Mouse (Mus musculus) neural tube, embryonic 14.5 days (tissue): Measurements from ENCODE around the gene Ncor2. TPM values are rescaled to one million over a fixed set of nuclear protein-coding genes. Genes with fewer than 3 reads are reported as not detected.

Experiments used
- ATAC-seq: fragments of 200-750 bp; cut with Nextera tagmentation; 2 replicates; pipeline ENCODE4 v1.8.0; 2017; ENCODE audit warnings: low read depth, mild to moderate bottlenecking, moderate TSS enrichment, moderate library complexity
- H3K27ac ChIP-seq: fragments of 300-500 bp; sonication (generic); 2 replicates; pipeline ENCODE4 v1.5.1; 2014; ENCODE audit warnings: low read depth, mild to moderate bottlenecking, control low read depth, low read length, moderate library complexity, mixed read lengths
- H3K27me3 ChIP-seq: fragments of 300-500 bp; sonication (generic); 2 replicates; pipeline ENCODE4 v1.6.1; 2014; ENCODE audit warnings: low read length; ENCODE audit not compliant: control insufficient read depth, insufficient read depth
- H3K36me3 ChIP-seq: fragments of 300-500 bp; sonication (generic); 2 replicates; pipeline ENCODE4 v1.6.1; 2014; ENCODE audit warnings: low read length, mixed read lengths; ENCODE audit not compliant: control insufficient read depth, insufficient read depth
- H3K4me1 ChIP-seq: fragments of 300-500 bp; sonication (generic); 2 replicates; pipeline ENCODE4 v1.6.1; 2014; ENCODE audit warnings: low read length; ENCODE audit not compliant: control insufficient read depth, insufficient read depth
- H3K4me2 ChIP-seq: fragments of 300-500 bp; sonication (generic); 2 replicates; pipeline ENCODE4 v1.6.1; 2014; ENCODE audit warnings: mild to moderate bottlenecking, low read depth, low read length, control low read depth
- H3K4me3 ChIP-seq: fragments of 300-500 bp; sonication (generic); 2 replicates; pipeline ENCODE4 v1.5.1; 2014; ENCODE audit warnings: low read depth, low read length, control low read depth, mixed read lengths
- H3K9ac ChIP-seq: fragments of 300-500 bp; sonication (generic); replicated peaks from 2 replicates; pipeline ENCODE4 v1.6.1; 2014; ENCODE audit warnings: low read depth, mild to moderate bottlenecking, control low read depth, low read length, mixed read lengths
- H3K9me3 ChIP-seq: fragments of 300-500 bp; sonication (generic); 2 replicates; pipeline ENCODE4 v1.6.1; 2016; ENCODE audit warnings: low read length; ENCODE audit not compliant: control insufficient read depth
- WGBS: fragments of 180-500 bp; shearing (Covaris S2); extraction: QIAGEN DNeasy Blood & Tissue Kit; methylation state at CpG from one replicate; pipeline ENCODE4 v1.1.7; 2014; 5-methylcytosine and 5-hydroxymethylcytosine counted together
- polyA plus RNA-seq: library from polyadenylated mRNA; unstranded; fragments of >200 nt; fragmentation: Nextera tagmentation; extraction: Ambion mirVana; gene quantifications from 2 replicates; pipeline ENCODE4 v1.2.1, GENCODE M21; 2014

Ncor2 gene
- polyA plus RNA-seq, 1 experiment from 2014 or later: 32.8 TPM

DNA sequence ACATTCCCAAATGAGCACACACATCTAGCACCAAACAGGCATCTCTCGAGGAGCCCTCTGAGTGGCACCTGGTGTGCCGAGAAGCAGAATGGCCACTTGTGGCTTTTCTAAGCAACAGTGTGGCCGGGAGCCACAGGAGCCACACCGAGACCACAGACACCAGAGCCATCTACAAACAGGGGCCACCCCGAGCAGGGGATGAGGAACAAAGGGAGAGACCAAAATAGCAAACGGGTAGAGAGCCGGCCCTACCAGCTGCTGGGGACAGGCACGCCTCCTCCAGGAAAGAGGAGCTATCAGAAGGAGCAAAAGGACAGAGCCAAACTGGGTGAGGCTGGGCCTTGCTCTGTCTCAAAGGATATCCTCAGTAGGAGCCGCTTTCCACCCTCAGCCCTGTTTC, 102.8 kb downstream of the Ncor2 start:
- ATAC-seq: no peak
- Histone ChIP-seq H3K9ac (no peak overlapping the region), H3K27me3 (no peaks in the 10 kb centered on the region), H3K4me1 (peaks cover 9% of the 10 kb centered on the region), H3K9me3 (no peaks in the 10 kb centered on the region), H3K27ac (no peak overlapping the region), H3K36me3 (peaks cover 26% of the 10 kb centered on the region), H3K4me2 (no peak overlapping the region), H3K4me3 (no peak overlapping the region)
- 77% methylated on average over 9 of the region's 9 CpGs for WGBS

DNA sequence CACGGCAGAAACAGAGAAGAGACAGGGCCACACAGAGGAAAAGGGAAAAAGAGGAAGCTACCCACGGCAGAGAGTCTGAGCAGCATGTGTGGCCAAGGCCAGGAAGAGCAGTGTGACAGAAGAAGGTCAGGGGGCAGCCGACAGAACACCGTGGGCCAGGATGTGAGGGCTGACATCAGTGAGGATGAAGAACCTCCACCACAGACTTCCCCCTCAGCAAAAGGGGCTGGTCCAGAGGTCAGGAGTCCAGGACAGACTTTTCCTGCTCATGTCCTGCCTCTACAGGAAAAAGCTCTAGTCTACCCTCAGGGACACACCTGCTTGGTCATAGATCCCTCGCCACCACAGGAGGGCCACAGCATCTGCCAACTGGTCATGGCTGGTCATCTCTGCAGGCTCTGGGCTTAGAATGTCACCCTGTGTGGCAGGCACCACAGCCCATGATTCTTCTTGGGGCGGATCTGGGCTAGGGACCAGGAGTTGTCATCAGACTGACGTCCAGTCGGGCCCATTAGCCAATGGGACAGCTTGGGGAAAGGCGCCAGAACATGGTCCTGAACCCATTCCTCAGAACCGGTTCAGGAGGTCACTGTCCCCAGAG, 104.3 kb downstream of the Ncor2 start:
- Histone ChIP-seq H3K9ac (no peak overlapping the region), H3K36me3 (peaks cover 16% of the 10 kb centered on the region), H3K9me3 (no peaks in the 10 kb centered on the region), H3K4me2 (no peak overlapping the region), H3K4me1 (peaks cover 14% of the 10 kb centered on the region), H3K27ac (no peak overlapping the region), H3K27me3 (no peaks in the 10 kb centered on the region), H3K4me3 (no peak overlapping the region)
- 79% methylated on average over 10 of the region's 10 CpGs for WGBS
- ATAC-seq: no peak

DNA sequence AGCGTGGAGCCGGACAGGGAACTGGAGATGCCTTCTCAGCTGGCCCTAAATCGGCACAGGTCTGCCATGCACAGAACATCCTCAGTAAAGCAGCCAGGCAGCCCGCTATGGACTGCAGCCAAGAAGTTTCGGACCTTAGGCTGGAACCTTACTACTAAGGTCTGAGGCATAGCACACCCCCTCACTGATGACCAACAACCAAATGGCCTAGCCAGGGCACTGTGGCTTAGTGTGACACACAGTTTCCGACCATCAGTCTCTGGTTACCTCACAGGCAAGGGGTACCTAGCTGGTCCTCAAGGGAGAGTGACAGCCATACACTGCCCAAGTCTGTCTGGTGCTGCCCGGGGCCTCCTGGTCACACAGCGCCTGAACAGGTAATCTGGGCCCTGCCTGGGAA, 105.1 kb downstream of the Ncor2 start:
- Histone ChIP-seq H3K27ac (no peak overlapping the region), H3K4me3 (no peak overlapping the region), H3K4me1 (peaks cover 21% of the 10 kb centered on the region)

DNA sequence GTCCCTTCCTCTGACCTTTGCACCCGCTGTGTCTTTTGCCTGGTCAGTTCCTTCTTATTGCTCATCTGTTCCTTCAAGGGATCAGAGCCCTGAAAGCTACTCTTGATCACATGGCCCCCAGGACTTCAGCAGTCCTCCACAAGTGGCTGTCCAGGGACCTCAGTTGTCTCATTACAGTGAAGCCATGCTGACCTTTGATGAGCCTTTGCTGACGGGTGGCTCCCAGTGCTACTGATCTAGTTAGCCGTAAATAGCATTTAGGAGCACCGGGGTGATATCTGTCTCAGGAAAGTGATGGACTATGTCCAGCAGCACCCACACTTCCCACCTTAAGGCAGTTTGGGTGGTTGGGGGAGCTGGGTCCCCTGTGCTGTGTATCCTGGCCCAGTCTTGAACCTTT, 105.7 kb downstream of the Ncor2 start:
- Histone ChIP-seq H3K4me3 (no peak overlapping the region), H3K4me1 (peaks cover 26% of the 10 kb centered on the region), H3K4me2 (no peak overlapping the region), H3K27ac (no peak overlapping the region), H3K9me3 (no peaks in the 10 kb centered on the region), H3K36me3 (peaks cover 5% of the 10 kb centered on the region; the same call in 1 of the 2 replicates), H3K27me3 (no peaks in the 10 kb centered on the region), H3K9ac (no peak overlapping the region)
- 82% methylated on average over 4 of the region's 4 CpGs for WGBS
- ATAC-seq: no peak

More for the DNA sequence above, 105.1 kb downstream of the Ncor2 start:
- no peak for ATAC-seq
- no peaks in the 10 kb centered on the region for H3K27me3 ChIP-seq
- H3K9ac ChIP-seq: no peak overlapping the region
- peaks cover 10% of the 10 kb centered on the region for H3K36me3 ChIP-seq
- 89% methylated on average over 8 of the region's 8 CpGs for WGBS
- no peaks in the 10 kb centered on the region for H3K9me3 ChIP-seq
- no peak overlapping the region for H3K4me2 ChIP-seq

DNA sequence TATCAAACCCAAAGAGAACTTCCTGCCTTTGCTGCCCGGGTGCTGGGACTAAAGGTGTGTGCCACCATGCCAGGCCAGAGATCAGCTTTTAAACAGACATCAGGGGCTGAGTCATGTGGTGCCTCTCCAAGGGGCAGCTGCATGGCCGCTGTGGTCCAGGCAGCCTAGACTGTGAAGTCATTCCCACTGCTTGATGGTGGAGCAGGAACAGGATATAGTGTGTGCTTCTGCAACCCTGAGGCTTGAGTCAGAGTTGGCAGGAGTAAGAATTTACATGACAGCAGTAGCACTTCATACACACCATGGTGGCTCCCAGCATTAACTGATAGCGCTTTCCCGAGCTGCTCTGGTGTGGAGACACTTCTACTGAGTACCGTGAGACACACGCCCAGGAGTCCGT, 106.6 kb downstream of the Ncor2 start:
- Histone ChIP-seq H3K36me3 (peaks cover 3% of the 10 kb centered on the region; the same call in 1 of the 2 replicates), H3K4me1 (peaks cover 32% of the 10 kb centered on the region), H3K4me3 (no peak overlapping the region), H3K9me3 (no peaks in the 10 kb centered on the region), H3K27ac (peak overlapping the region; percentile 1; the same call in 1 of the 2 replicates), H3K4me2 (no peak overlapping the region), H3K9ac (no peak overlapping the region), H3K27me3 (no peaks in the 10 kb centered on the region)
- no peak for ATAC-seq
- 88% methylated on average over 7 of the region's 7 CpGs for whole genome bisulfite sequencing

DNA sequence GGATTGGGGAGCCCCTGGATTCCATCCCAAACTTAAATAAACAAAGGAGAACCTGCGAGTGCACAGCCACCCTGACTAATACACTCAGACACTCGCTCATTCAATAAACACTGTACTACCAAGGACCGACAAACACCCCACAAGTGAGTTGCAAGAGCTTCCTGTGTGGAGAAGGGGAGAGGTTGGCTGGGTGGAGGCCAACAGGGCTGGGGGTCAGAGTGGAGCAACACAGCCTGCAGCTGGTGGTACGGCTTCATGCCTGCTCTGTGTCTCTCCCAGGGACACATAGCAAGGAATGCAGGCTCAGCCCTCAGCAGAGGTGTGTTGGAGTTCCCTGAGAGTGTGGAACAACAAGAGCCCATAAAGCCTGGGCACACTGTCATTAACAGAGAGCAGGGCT, 107.1 kb downstream of the Ncor2 start:
- H3K27me3 ChIP-seq: no peaks in the 10 kb centered on the region
- no peak overlapping the region for H3K9ac ChIP-seq
- no peak for ATAC-seq
- peaks cover 2% of the 10 kb centered on the region; the same call in 1 of the 2 replicates for H3K36me3 ChIP-seq
- H3K9me3 ChIP-seq: no peaks in the 10 kb centered on the region
- H3K27ac ChIP-seq: no peak overlapping the region
- WGBS: 67% methylated on average over 4 of the region's 4 CpGs
- H3K4me3 ChIP-seq: no peak overlapping the region
- H3K4me2 ChIP-seq: no peak overlapping the region
- peaks cover 32% of the 10 kb centered on the region for H3K4me1 ChIP-seq

DNA sequence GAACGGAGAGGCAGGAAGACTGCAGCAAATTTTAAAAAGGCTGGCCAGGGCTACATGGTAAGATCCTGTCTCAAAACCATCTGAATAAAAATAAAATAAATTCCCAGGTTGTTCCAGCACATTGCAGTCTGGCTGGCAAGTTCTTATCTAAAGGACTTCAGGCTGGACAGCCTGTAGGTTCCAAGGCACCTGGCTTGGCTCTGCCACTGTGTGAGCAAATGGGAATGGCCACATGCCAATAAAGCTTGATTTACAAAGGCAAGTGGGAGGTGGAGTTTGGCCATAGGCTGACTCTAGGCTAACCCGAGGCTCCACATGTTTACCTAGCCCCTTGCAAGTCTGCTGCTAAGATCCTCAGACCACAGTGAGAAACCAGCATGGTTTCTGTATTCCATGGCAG, 108.6 kb downstream of the Ncor2 start:
- no peak for ATAC-seq
- Histone ChIP-seq H3K4me1 (peaks cover 32% of the 10 kb centered on the region), H3K9ac (no peak overlapping the region), H3K27me3 (no peaks in the 10 kb centered on the region), H3K9me3 (no peaks in the 10 kb centered on the region), H3K36me3 (peaks cover 11% of the 10 kb centered on the region; the same call in 1 of the 2 replicates), H3K27ac (peak overlapping the region; percentile 52), H3K4me3 (no peak overlapping the region), H3K4me2 (no peak overlapping the region)
- WGBS: 43% methylated on average over 2 of the region's 2 CpGs

DNA sequence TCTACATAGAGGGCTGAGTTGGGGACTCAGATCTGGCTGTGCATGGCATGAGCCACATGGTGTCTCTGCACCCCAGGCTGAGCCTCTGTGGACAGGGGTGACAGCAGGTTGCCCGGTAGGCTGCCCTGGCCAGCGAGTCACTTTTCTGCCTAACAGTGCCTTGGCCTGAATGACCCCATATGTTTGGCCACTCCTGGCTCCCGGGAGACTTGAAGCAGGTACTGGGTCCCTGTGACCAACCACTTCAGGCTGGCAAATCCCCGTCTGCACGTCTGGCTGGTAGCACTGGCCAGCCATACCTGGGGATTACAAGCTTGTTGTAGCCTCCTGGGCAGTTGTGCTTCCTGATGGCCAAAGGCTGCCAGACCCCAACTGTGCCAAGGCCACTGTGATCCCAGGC, 109.1 kb downstream of the Ncor2 start:
- H3K36me3 ChIP-seq: peaks cover 16% of the 10 kb centered on the region; the same call in 1 of the 2 replicates
- no peak overlapping the region for H3K4me3 ChIP-seq
- no peak for ATAC-seq
- H3K9ac ChIP-seq: no peak overlapping the region
- no peaks in the 10 kb centered on the region for H3K27me3 ChIP-seq
- H3K4me2 ChIP-seq: no peak overlapping the region
- H3K27ac ChIP-seq: peak overlapping the region; percentile 52
- H3K9me3 ChIP-seq: no peaks in the 10 kb centered on the region
- H3K4me1 ChIP-seq: peaks cover 32% of the 10 kb centered on the region
- WGBS: 72% methylated on average over 5 of the region's 5 CpGs

DNA sequence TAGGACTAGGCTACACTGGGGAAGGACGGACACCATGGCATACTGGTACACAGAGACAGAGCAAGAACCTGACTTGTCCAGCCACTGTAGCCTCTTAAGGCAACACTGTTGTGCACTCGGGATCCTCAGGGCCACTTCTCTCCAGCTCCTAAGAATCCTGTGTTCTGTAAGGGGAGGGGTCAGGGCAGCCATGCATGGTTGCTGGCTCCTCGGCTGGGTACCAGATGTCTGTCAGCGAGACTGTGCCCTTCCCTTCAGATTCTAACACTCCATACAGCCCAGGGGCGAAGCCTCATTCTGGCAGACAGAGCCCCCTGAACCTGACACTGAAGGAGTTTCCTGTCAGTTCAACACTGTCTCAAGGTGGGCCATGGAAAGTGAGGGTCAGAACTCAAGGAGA, 109.6 kb downstream of the Ncor2 start:
- H3K9me3 ChIP-seq: no peaks in the 10 kb centered on the region
- no peak overlapping the region; the same call in 1 of the 2 replicates for H3K9ac ChIP-seq
- peaks cover 19% of the 10 kb centered on the region; the same call in 1 of the 2 replicates for H3K36me3 ChIP-seq
- ATAC-seq: no peak
- H3K27ac ChIP-seq: peak overlapping the region; percentile 52
- no peaks in the 10 kb centered on the region for H3K27me3 ChIP-seq
- H3K4me2 ChIP-seq: no peak overlapping the region
- H3K4me3 ChIP-seq: no peak overlapping the region
- 36% methylated on average over 5 of the region's 5 CpGs for WGBS
- H3K4me1 ChIP-seq: peaks cover 32% of the 10 kb centered on the region
